Mouse (Mus musculus) T-helper 1 cell (primary cell): ENCODE results near the gene Ctbp1.

Source experiments
- in situ Hi-C: fragments of 300-600 bp; cut with MboI, MseI; formaldehyde crosslinking; loops from one replicate; pipeline ENCODE4 v1.15.1; 2025; ENCODE audit warnings: high pct_unique_total_duplicates

Gene Ctbp1

GRCm38 (mm10) chr5:33245701-33246100 lies 29.1 kb downstream of the Ctbp1 start:
- in situ Hi-C loops, result no loop called here

DNA sequence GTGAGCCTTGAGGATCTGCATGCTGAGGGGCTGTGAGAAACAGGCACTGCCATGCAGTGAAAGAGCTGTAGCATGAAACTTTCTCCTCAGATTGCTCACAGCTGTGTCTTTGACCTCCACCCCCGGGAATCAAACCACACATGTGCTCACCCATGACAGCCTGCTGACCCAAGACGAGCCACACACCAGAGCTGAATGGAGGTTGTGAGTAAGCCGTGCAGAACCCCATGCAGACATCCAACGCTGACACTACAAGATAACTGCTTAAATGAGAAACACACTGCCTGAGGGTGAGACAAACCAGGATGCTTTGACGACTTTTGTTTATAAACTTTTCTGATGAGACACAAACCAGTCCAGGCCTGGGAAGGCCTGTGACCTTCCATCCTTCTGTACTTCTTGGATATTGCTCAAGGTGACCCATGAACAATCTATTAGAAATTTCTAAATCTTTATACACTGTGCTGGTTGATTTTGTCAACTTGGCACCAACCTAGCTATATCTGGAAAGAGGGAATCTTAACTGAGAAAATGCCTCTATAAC lies 30.3 kb downstream of the Ctbp1 start:
- in situ Hi-C loops, result no loop called here

DNA sequence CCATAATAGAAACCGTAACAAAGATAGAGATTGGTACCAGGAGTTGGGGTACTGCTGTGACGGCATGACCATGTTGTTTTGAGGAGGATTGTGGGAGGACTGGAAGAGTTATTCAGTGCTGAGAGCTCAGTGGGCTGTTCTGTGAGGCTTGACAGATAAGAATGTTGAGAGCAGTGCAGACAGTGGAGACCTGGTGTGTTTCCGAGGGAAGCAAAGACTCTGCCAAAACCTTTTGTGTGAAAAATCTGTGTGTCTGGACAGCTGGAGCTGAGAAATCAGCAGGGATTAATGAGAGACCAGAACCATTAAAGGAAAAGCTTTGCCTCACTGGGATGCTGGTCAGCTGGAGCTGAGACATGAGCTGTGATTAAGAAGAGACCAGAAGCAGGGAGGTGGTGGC lies 34.9 kb downstream of the Ctbp1 start:
- in situ Hi-C loops, result no loop called here

GRCm38 (mm10) chr5:33239111-33239714 lies 35.6 kb downstream of the Ctbp1 start:
- in situ Hi-C loops, result no loop called here

GRCm38 (mm10) chr5:33238256-33238645 lies 36.5 kb downstream of the Ctbp1 start:
- in situ Hi-C loops, result no loop called here

DNA sequence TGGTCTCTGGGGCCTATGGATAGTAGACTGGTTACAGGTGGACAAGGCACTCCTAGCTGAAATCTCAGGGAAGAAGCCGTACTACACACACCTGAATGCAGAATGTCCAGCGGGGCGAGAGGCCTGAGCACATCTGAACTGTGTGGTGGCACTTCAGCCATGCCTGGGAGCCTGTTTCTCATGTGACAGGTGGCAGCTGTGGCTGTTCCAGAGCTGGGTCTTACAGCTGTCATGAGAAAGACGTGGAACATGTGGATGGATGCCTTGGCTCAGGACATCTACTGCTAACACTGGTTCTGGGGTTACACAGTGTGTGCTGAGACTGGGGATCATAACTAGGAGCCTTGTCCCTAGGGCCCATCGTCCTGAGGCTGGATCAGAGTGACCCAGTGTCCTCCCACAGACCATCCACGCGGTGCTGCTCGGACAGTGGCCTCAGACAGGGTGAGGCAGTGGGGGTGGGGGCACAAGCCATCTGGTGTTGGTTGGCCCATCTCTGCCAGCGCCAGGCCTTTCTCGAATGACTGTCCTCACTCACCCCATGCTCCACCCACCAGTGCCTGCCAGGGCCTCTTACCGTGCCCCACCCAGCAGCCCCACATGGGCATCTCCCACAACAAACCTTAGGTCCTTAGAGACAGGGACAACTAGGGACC lies 37.1 kb downstream of the Ctbp1 start:
- in situ Hi-C loops, result no loop called here

- in situ Hi-C loops, result no loop called here
Measured at GRCm38 (mm10) chr5:33234391-33235031, 40.3 kb downstream of the Ctbp1 start.

- in situ Hi-C loops, result no loop called here
Measured at GRCm38 (mm10) chr5:33232791-33233190, 42.0 kb downstream of the Ctbp1 start.

DNA sequence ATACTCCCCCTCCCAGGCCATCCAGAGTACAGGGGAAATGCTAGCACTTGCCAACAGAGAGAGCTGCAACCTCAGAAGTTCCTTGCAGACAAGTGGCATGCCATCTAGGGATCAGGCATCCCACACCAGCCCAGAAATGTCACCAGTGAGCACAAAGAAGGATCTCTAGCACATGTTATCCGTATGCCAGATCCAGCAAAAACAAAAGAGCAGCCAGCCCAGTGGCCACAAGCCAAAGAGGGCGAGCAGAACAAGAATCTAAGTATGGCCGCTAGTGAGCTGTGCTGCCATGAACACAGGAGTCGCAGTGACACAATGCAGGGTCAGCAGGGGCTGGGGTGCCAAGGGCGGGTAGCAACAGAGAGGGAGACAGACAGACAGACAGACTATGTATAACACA lies 44.5 kb downstream of the Ctbp1 start:
- in situ Hi-C loops, result no loop called here

GRCm38 (mm10) chr5:33228428-33228827 lies 46.4 kb downstream of the Ctbp1 start:
- in situ Hi-C loops, result no loop called here

DNA sequence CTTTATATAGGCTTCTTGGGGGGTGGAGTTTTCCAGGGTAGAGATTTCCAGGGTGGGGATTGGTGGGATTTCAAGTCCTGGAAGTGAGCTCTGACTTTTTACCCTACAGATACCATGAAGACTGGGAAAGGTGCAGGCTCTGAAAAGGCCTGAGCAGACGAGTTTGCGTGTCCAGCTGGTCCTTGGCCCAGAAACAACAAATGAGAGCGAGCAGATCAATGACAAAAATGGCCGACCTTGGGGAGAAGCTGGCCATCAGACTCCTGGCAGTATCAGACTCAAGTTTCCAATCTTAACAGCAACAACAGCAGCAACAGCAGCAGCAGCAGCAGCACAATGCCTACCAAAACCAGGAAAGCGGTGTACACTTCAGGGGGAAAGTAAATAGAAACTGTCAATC lies 49.1 kb downstream of the Ctbp1 start:
- in situ Hi-C loops, result no loop called here

DNA sequence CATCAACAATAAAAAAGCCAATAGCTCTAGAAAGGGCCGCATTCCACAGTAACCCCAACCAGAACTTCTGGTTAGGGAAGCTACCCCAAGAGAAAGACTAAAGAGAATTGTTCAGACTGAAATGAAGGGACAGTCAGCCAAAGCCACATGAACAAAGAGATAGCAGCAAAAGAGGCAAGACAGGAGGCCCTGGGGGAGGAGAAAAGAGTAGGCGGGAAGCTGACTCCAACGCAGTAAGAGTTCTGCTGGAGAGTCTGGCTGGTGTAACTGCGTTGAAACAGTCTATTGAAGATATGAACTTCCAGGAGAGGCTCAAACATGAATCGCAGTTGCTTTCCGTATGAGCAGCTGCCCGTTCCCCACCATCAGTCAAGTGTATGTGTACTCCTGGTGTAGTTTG lies 50.3 kb downstream of the Ctbp1 start:
- in situ Hi-C loops, result no loop called here

DNA sequence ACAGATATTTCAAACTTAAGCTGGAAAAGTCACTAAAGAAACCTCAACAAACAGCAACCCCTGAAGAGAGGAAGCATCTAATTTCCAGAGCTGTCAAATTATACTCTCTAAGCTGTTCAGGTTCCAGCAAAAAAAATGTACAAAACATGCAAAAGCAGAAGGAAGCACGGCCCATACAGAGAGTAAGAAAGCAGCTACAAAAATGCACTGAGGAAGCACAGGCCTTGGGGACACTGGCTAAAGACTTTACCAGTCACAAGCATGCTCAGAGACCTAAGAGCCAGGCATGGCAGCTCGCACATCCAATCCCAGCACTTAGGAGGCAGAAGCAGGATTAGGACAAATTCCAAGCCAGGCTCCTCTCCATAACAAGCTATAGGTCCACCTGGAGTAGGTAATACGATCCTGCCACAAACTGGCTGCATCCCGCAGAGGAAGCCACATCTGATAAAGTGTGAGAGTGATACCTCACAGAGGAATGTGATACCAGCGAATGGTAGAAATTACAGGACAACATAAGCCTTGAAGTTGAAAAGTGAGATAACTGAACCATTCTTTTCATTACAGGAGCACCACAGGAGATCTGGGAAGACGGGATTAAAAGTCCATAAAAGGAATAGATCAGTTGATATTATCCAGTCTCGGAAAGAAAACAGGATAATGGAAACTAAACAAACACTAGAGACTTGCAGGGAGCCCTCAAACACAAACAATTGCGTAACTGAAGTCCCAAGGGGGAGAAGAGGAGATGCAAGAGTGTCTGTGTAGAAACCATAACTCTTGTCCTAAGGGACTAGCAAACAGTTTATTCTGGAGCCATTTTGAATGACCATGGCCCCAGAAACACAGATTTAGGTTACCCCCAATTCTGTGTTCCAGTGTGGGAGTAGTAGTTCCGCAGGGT lies 51.7 kb downstream of the Ctbp1 start:
- in situ Hi-C loops, result no loop called here

DNA sequence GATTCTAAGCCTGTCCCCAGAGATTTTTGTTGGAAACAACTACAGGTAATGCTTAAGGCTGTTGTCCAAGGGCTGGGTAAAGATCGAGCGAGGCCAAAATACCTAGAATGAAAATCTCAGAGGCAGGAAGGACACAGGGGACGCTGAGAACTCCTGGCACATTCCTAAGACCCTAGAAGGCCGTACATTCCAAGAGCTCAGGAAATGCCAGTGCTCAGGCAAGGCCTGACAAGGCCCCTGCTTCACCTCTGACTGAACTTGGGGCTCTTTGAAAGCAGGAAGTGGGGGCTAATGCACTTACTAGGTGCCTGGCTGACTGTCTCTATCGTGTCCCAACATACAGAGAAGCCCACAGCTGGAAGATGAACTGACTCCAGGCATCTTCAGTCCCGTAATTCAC lies 52.4 kb downstream of the Ctbp1 start:
- in situ Hi-C loops, result no loop called here

- in situ Hi-C loops, result no loop called here
Measured at GRCm38 (mm10) chr5:33220350-33221044, 54.3 kb downstream of the Ctbp1 start.

DNA sequence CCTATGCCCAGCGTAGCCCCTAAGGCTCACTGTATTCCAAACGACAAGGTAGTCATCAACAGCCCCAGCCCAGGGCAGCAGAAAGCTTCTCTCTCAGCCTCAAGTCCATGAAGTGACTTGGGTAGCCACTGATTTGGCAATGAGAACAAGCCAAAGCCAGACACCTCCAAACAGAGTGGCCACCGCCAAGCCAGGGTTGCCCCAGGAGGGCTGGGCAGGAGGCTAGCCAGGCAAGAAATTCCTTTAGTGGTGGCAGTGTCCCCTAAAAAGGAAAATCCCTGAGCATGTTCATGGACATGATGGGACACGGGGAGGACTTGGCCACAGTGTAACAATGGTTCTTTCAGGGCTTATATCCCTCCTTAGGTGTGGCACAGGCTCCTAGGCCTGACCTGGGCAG lies 55.0 kb downstream of the Ctbp1 start:
- in situ Hi-C loops, result no loop called here

DNA sequence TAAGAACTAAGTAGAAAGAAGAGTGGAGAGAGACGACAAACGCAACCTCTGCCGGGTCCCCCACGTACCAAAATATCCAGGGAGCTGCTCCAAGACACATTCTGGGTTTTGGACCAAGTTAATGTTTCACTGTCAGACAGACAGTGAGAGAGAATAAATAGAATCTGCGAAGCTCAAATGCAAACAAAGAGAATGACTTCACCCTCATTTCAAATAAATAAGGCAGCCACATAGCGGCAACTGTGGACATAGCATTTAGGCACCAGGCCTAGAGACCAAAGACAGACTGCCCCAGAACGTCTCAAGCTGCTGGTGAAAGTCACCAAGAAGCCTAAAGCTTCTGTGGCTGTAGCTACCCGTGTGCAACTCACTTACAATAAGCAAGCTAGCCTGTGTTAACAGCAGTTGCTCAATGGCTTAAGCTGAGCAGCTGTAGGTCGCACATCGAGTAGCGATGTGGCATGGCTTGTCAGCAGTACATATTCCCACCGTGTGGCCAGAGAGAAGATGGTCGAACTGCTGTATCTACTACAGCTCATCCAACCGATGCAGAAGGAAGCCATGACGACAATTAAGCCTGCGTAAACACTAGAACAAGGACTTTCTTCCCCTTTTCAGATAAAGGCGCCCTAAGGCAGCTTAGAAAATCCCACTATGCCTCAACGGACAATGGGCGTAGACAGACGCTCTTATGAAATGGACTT lies 55.9 kb downstream of the Ctbp1 start:
- in situ Hi-C loops, result no loop called here

- in situ Hi-C loops, result no loop called here
Measured at GRCm38 (mm10) chr5:33218081-33218480, 56.7 kb downstream of the Ctbp1 start, which contains the start of gene Spon2. Spon2 (minus strand) TSS chr5:33218455.

GRCm38 (mm10) chr5:33217663-33218062 lies 57.1 kb downstream of the Ctbp1 start:
- in situ Hi-C loops, result no loop called here

- in situ Hi-C loops, result no loop called here
Measured at GRCm38 (mm10) chr5:33214723-33215122, 60.1 kb downstream of the Ctbp1 start.

DNA sequence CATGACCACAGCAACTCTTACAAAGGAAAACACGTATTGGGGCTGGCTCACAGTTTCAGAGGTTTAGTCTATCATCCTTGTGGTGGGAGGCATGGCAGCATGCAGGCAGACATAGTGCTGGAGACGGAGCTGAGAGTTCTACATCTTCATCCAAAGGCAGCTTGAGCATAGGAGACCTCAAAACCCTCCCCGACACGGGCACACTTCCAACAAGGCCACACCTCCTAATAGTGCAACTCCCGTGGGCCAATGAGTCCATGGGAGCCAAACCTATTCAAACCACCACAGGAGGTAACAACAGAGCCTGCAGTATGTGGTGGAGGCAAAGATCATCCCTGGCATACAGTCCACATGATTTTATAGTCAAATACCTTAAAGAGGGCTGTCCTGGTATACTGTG lies 63.5 kb downstream of the Ctbp1 start:
- in situ Hi-C loops, result no loop called here
